Mouse (Mus musculus) testis, adult 2 months (tissue): ENCODE data around the gene Olfr1386. TPM values are rescaled to one million over a fixed set of nuclear protein-coding genes. Genes with fewer than 3 reads are reported as not detected.

Experiments used
- H3K27ac ChIP-seq: fragments of 200-500 bp; 2 replicates; pipeline ENCODE4 v1.5.1; 2012; ENCODE audit warnings: low read depth, low read length; ENCODE audit not compliant: control insufficient read depth, insufficient read depth
- H3K27me3 ChIP-seq: fragments of 200-500 bp; 2 replicates; pipeline ENCODE4 v1.6.1; 2012; ENCODE audit warnings: mild to moderate bottlenecking, low read length, moderate library complexity; ENCODE audit not compliant: control insufficient read depth, insufficient read depth
- H3K36me3 ChIP-seq: fragments of 200-500 bp; 2 replicates; pipeline ENCODE4 v1.6.1; 2012; ENCODE audit warnings: mild to moderate bottlenecking, low read length; ENCODE audit not compliant: control insufficient read depth, insufficient read depth
- H3K4me1 ChIP-seq: fragments of 200-500 bp; 2 replicates; pipeline ENCODE4 v1.6.1; 2012; ENCODE audit warnings: low read length; ENCODE audit not compliant: control insufficient read depth, insufficient read depth
- H3K4me3 ChIP-seq: fragments of 200-500 bp; 2 replicates; pipeline ENCODE4 v1.5.1; 2012; ENCODE audit warnings: low read depth, mild to moderate bottlenecking, low read length, moderate library complexity, mixed read lengths; ENCODE audit not compliant: control insufficient read depth
- CTCF ChIP-seq: fragments of 200-500 bp; IDR thresholded peaks from 2 replicates; pipeline ENCODE4 v1.5.1; 2012; ENCODE audit warnings: low read depth, mild to moderate bottlenecking, inconsistent platforms, low read length, moderate library complexity; ENCODE audit not compliant: control insufficient read depth, insufficient read depth, insufficient replicate concordance
- POLR2A ChIP-seq: fragments of 200-500 bp; IDR thresholded peaks from 2 replicates; pipeline ENCODE4 v1.6.1; 2012; ENCODE audit warnings: low read depth, mild to moderate bottlenecking, inconsistent platforms, low read length, moderate library complexity; ENCODE audit not compliant: control insufficient read depth
- polyA plus RNA-seq: library from polyadenylated mRNA; depleted of rRNA; stranded (reverse); fragments of >200 nt; gene quantifications from 2 replicates; pipeline ENCODE4 v1.2.3, GENCODE M21; 2012; rRNA removed

Olfr1386 gene
- polyA plus RNA-seq, 1 experiment: not detected

DNA sequence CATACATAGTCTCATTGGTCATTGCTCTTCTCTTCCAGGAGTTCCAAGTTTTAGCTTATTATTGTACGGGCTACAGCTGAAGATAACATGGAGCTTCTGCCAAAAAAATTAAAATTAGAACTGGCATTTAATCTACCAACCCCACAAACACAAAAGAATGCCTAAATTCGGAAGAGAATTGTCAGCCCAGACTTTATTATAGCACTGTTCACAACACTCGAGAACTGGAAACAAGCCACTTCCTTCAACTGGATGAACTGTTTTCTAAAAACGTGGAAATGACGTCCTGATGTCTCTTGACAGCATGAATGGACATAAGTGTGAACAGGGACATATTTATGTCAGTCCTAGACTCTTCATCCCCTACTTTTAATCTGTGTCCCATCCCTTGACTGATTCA, 53.2 kb downstream of the Olfr1386 start:
- Histone ChIP-seq H3K36me3 (no peaks in the 10 kb centered on the region), H3K27ac (no peak overlapping the region), H3K4me1 (no peaks in the 10 kb centered on the region), H3K4me3 (no peak overlapping the region), H3K27me3 (no peaks in the 10 kb centered on the region)
- TF ChIP-seq CTCF (no peak), POLR2A (no peak)

DNA sequence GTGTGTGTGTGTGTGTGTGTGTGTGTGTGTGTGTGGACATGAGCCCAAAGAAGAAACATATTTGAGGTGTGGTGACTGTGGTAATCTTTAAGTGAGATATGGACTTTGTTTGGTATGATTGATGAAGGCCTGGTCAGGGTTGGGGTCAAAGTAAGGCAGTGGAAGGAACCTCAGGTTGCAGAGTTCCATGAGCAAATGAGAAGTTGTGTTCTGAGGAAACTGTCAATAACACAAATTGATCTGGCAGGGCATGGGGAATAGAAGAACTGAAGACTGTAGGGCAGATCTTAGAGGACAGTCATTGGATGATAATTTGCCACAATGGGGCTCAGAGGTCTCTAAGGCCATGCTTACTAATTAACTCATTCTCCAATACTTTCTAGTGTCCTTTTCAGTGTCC, 54.5 kb downstream of the Olfr1386 start, which contains the start of gene Olfr1383:
TSS of gene Olfr1383 (plus strand) at position 301 of the 400 bp plus-strand sequence.
- no peaks in the 10 kb centered on the region for H3K4me1 ChIP-seq
- no peaks in the 10 kb centered on the region for H3K36me3 ChIP-seq
- TF ChIP-seq CTCF (no peak), POLR2A (no peak)
- H3K27ac ChIP-seq: no peak within 1 kb of the TSS
- no peak within 1 kb of the TSS for H3K4me3 ChIP-seq
- H3K27me3 ChIP-seq: no peaks in the 10 kb centered on the region

Other genes with a start within 250 kb of the Olfr1386 start
- 13.9 and 16.0 TPM in 2 replicates for gene Mgat1, start 220.9 kb upstream of the Olfr1386 start, polyA plus RNA-seq
- 4.6 and 4.7 TPM in 2 replicates for gene Olfr1393, start 186.7 kb upstream of the Olfr1386 start, polyA plus RNA-seq
- 2.2 and 2.8 TPM in 2 replicates for gene Olfr1392, start 179.8 kb upstream of the Olfr1386 start, polyA plus RNA-seq
- gene Olfr10, start 160.3 kb upstream of the Olfr1386 start, polyA plus RNA-seq: not detected in 2 replicates
- gene Olfr1391, start 142.3 kb upstream of the Olfr1386 start, polyA plus RNA-seq: not detected in 2 replicates
- gene Olfr1390, start 129.9 kb upstream of the Olfr1386 start, polyA plus RNA-seq: not detected in 2 replicates
- 0.16 and 0.21 TPM in 2 replicates for gene Olfr1389, start 42.0 kb upstream of the Olfr1386 start, polyA plus RNA-seq
- gene Olfr1388, start 28.4 kb upstream of the Olfr1386 start, polyA plus RNA-seq: 0.19 TPM in 1 of 2 replicates, not detected in the other
- gene Olfr1387, start 9.7 kb upstream of the Olfr1386 start, polyA plus RNA-seq: not detected in 2 replicates
- not detected in 2 replicates for gene Olfr1385, start 24.0 kb downstream of the Olfr1386 start, polyA plus RNA-seq
- gene Olfr1384, start 41.7 kb downstream of the Olfr1386 start, polyA plus RNA-seq: not detected in 2 replicates
- not detected in 2 replicates for gene Olfr1383, start 54.6 kb downstream of the Olfr1386 start, polyA plus RNA-seq
- gene Olfr1382, start 63.2 kb downstream of the Olfr1386 start, polyA plus RNA-seq: 0.16 TPM in 1 of 2 replicates, not detected in the other
- not detected in 2 replicates for gene Olfr1381, start 78.4 kb downstream of the Olfr1386 start, polyA plus RNA-seq
- not detected in 2 replicates for gene Olfr1380, start 91.8 kb downstream of the Olfr1386 start, polyA plus RNA-seq
- 4.5 and 4.9 TPM in 2 replicates for gene Flt4, start 144.2 kb downstream of the Olfr1386 start, polyA plus RNA-seq
- gene Scgb3a1, start 198.6 kb downstream of the Olfr1386 start, polyA plus RNA-seq: 0.38 TPM in 1 of 2 replicates, not detected in the other
- gene Cnot6, start 247.7 kb downstream of the Olfr1386 start, polyA plus RNA-seq: 12.5 and 18.1 TPM in 2 replicates